Mouse (Mus musculus): Measurements from ENCODE around the gene Gatad2b.
A peak's percentile ranks its signal among the peaks of the same experiment; 100 is the strongest.
"Not testable (repeated sequence)": the region's sequence is repeated elsewhere in the genome, so short reads cannot be mapped to it uniquely, and the experiment has no call there.

Gene Gatad2b

GRCm38 (mm10) chr3:90265932-90266741, 26.8 kb upstream of the Gatad2b start:
- peak; percentile 35 to 42 for DNase-seq

- no peak for DNase-seq
Measured at GRCm38 (mm10) chr3:90266901-90267775, 25.8 kb upstream of the Gatad2b start.

- DNase-seq = no peak
Measured at GRCm38 (mm10) chr3:90268190-90268589, 24.8 kb upstream of the Gatad2b start.

GRCm38 (mm10) chr3:90268971-90269370, 24.0 kb upstream of the Gatad2b start:
- DNase-seq = no peak

- DNase-seq = no peak
Measured at GRCm38 (mm10) chr3:90270784-90271183, 22.2 kb upstream of the Gatad2b start.

- DNase-seq = no peak
Measured at GRCm38 (mm10) chr3:90272170-90272569, 20.8 kb upstream of the Gatad2b start.

- DNase-seq = no peak
Measured at GRCm38 (mm10) chr3:90273855-90274254, 19.1 kb upstream of the Gatad2b start.

- DNase-seq = no peak
Measured at GRCm38 (mm10) chr3:90275286-90275685, 17.7 kb upstream of the Gatad2b start.

- no peak for DNase-seq
Measured at GRCm38 (mm10) chr3:90276858-90277257, 16.1 kb upstream of the Gatad2b start.

GRCm38 (mm10) chr3:90277793-90278192, 15.2 kb upstream of the Gatad2b start:
- no peak for DNase-seq

- no peak for DNase-seq
Measured at GRCm38 (mm10) chr3:90278211-90278610, 14.8 kb upstream of the Gatad2b start.

GRCm38 (mm10) chr3:90279216-90279615, 13.8 kb upstream of the Gatad2b start:
- no peak for DNase-seq

- peak; percentile 39 to 62 for DNase-seq
Measured at GRCm38 (mm10) chr3:90279743-90280142, 13.2 kb upstream of the Gatad2b start.

GRCm38 (mm10) chr3:90280708-90281107, 12.3 kb upstream of the Gatad2b start:
- DNase-seq = no peak

GRCm38 (mm10) chr3:90284150-90284549, 8.8 kb upstream of the Gatad2b start:
- no peak for DNase-seq

- not testable (repeated sequence) for DNase-seq
Measured at GRCm38 (mm10) chr3:90289403-90289802, 3.6 kb upstream of the Gatad2b start.

- no peak for DNase-seq
Measured at GRCm38 (mm10) chr3:90290602-90291001, 2.4 kb upstream of the Gatad2b start.

- no peak for DNase-seq
Measured at GRCm38 (mm10) chr3:90291982-90292344, 1.0 kb upstream of the Gatad2b start.

GRCm38 (mm10) chr3:90293352-90294063, 530 bp downstream of the Gatad2b start:
- DNase-seq = peak; percentile 36 to 62

GRCm38 (mm10) chr3:90294064-90294440, 1.1 kb downstream of the Gatad2b start:
- no peak for DNase-seq

GRCm38 (mm10) chr3:90294651-90295050, 1.7 kb downstream of the Gatad2b start:
- DNase-seq = no peak

GRCm38 (mm10) chr3:90305801-90306200, 12.8 kb downstream of the Gatad2b start:
- DNase-seq = no peak

GRCm38 (mm10) chr3:90309589-90309988, 16.6 kb downstream of the Gatad2b start:
- no peak for DNase-seq

Data from lung, adult 18-20 months (tissue).